22 mouse cellular contexts compared by ENCODE assay signal in genomic region chr7:117264341-117264740, GRCm38 (mm10).
DNase-seq lines count a peak whose midpoint lies in the region; ATAC-seq and TF ChIP-seq lines count a peak whose summit lies in the region.
"Had no signal": no experiment of that assay in that cellular context is flagged by ENCODE, and none has a peak within 500 bp of the region (broad histone marks: within the 10 kb centered on the region; RNA-seq: fewer than 3 reads in every experiment).

No protein-coding gene starts in this region.

- no peak for TF ChIP-seq POLR2A in lung, adult 2 months (IDR thresholded peaks at IDR 0.05; ENCODE audit: borderline replicate concordance, extremely low read depth, low read depth, low read length)

- DNase-seq in lung, postnatal 36 days, result peak; percentile 1
- no peak for DNase-seq in lung, adult 2 months
- peak; percentile 25 for DNase-seq in brain, adult 2 months (ENCODE audit: low read depth, low spot score)
- DNase-seq in stomach, postnatal 0 days (ENCODE audit: low spot score), result peak; percentile 38
- no peak for DNase-seq in yolk sac, embryonic 10.5 days (ENCODE audit: low spot score)
- no peak for DNase-seq in kidney, adult 9 months
- DNase-seq: adrenal gland, adult 2 months; adrenal gland, postnatal 10 days; adrenal gland, postnatal 25 days; cerebellum, adult 11-12 months; cerebellum, adult 2 months; cerebellum, adult 9-10 months; cerebellum, postnatal 10 days; cerebellum, postnatal 25 days had no signal

- no peak overlapping the region for H3K9ac ChIP-seq in stomach, embryonic 15.5 days
- no peak overlapping the region for H3K9ac ChIP-seq in stomach, postnatal 0 days (ENCODE audit: low read length)
- H3K9ac ChIP-seq: embryonic facial prominence, embryonic 13.5 days; embryonic facial prominence, embryonic 15.5 days; forebrain, embryonic 12.5 days had no signal

- no peaks in the 10 kb centered on the region for H3K36me3 ChIP-seq in stomach, embryonic 15.5 days
- no peaks in the 10 kb centered on the region for H3K36me3 ChIP-seq in stomach, postnatal 0 days (ENCODE audit: control insufficient read depth, insufficient read depth, low read length)
- H3K36me3 ChIP-seq: embryonic facial prominence, embryonic 13.5 days; embryonic facial prominence, embryonic 15.5 days; forebrain, embryonic 10.5 days; forebrain, embryonic 12.5 days had no signal

- H3K4me1 ChIP-seq in lung, adult 2 months (ENCODE audit: control insufficient read depth, insufficient read depth, low read length), result no peaks in the 10 kb centered on the region
- no peaks in the 10 kb centered on the region for H3K4me1 ChIP-seq in stomach, embryonic 15.5 days
- no peaks in the 10 kb centered on the region for H3K4me1 ChIP-seq in stomach, postnatal 0 days (replicated peaks; ENCODE audit: control insufficient read depth, insufficient read depth)
- H3K4me1 ChIP-seq: forebrain, embryonic 12.5 days had no signal

- no peak for TF ChIP-seq CTCF in lung, adult 2 months (IDR thresholded peaks at IDR 0.05; ENCODE audit: insufficient read depth, low read length)
- no peak for TF ChIP-seq CTCF in stomach, postnatal 0 days (IDR thresholded peaks at IDR 0.05; ENCODE audit: low read depth)

- WGBS in lung, adult 2 months, result 78% methylated on average over 6 of the region's 6 CpGs
- 70% methylated on average over 6 of the region's 6 CpGs for WGBS in stomach, embryonic 15.5 days
- WGBS in stomach, postnatal 0 days, result 67% methylated on average over 6 of the region's 6 CpGs

- H3K9me3 ChIP-seq in stomach, embryonic 15.5 days, result no peaks in the 10 kb centered on the region
- no peaks in the 10 kb centered on the region for H3K9me3 ChIP-seq in stomach, postnatal 0 days (ENCODE audit: control insufficient read depth, low read length)
- H3K9me3 ChIP-seq: embryonic facial prominence, embryonic 13.5 days; embryonic facial prominence, embryonic 15.5 days; forebrain, embryonic 10.5 days; forebrain, embryonic 12.5 days had no signal

- H3K27ac ChIP-seq in stomach, embryonic 15.5 days, result no peak overlapping the region
- no peak overlapping the region for H3K27ac ChIP-seq in stomach, postnatal 0 days (replicated peaks)
- H3K27ac ChIP-seq: embryonic facial prominence, embryonic 13.5 days; embryonic facial prominence, embryonic 15.5 days; forebrain, embryonic 10.5 days; forebrain, embryonic 12.5 days had no signal

- no peak for TF ChIP-seq EP300 in stomach, postnatal 0 days (optimal IDR thresholded peaks at IDR 0.05)

- ATAC-seq in stomach, embryonic 15.5 days (ENCODE audit: insufficient read depth, low FRiP score, low read depth), result peak; percentile 47; the same call in 1 of the 2 replicates
- ATAC-seq in stomach, postnatal 0 days (ENCODE audit: low FRiP score, low TSS enrichment), result peak; percentile 76
- ATAC-seq: forebrain, embryonic 14.5 days; forebrain, embryonic 16.5 days had no signal

- no peaks in the 10 kb centered on the region for H3K27me3 ChIP-seq in stomach, embryonic 15.5 days (replicated peaks)
- H3K27me3 ChIP-seq in stomach, postnatal 0 days (ENCODE audit: control insufficient read depth, insufficient read depth, low read length), result no peaks in the 10 kb centered on the region
- H3K27me3 ChIP-seq: embryonic facial prominence, embryonic 15.5 days; forebrain, embryonic 12.5 days had no signal

- H3K4me2 ChIP-seq in stomach, embryonic 15.5 days, result no peak overlapping the region
- no peak overlapping the region for H3K4me2 ChIP-seq in stomach, postnatal 0 days (replicated peaks; ENCODE audit: low read depth)
- H3K4me2 ChIP-seq: embryonic facial prominence, embryonic 13.5 days; embryonic facial prominence, embryonic 15.5 days; forebrain, embryonic 12.5 days had no signal

- H3K4me3 ChIP-seq in lung, adult 2 months (replicated peaks; ENCODE audit: extremely low read depth, low read depth, low read length), result no peak overlapping the region
- no peak overlapping the region for H3K4me3 ChIP-seq in stomach, embryonic 15.5 days (replicated peaks)
- H3K4me3 ChIP-seq in stomach, postnatal 0 days (ENCODE audit: low read depth, low read length), result no peak overlapping the region
- H3K4me3 ChIP-seq: embryonic facial prominence, embryonic 13.5 days; embryonic facial prominence, embryonic 15.5 days; erythroblast, embryonic 14.5 days; forebrain, embryonic 10.5 days; forebrain, embryonic 12.5 days had no signal

Comparison
In these comparisons a context has a peak if more than half of its experiments do, and no peak if none do; other contexts are left out.
1. DNase-seq: peak in lung, postnatal 36 days (single experiment), brain, adult 2 months (single experiment) and stomach, postnatal 0 days (single experiment); none in lung, adult 2 months (single experiment), yolk sac, embryonic 10.5 days (single experiment) and kidney, adult 9 months (single experiment).